Mouse (Mus musculus) large intestine, adult 2 months (tissue): ENCODE data around the gene Tent5a. TPM values are rescaled to one million over a fixed set of nuclear protein-coding genes. Genes with fewer than 3 reads are reported as not detected.

ENCODE experiments used
- DNase-seq: peaks from one replicate; pipeline ENCODE4 v3.0.0-alpha.2; 2012; ENCODE audit warnings: low read depth, low spot score
- WGBS: fragments of 180-500 bp; shearing (Covaris S2); methylation state at CpG from one replicate; pipeline ENCODE4 v1.1.7; 2018; 5-methylcytosine and 5-hydroxymethylcytosine counted together
- polyA plus RNA-seq: library from polyadenylated mRNA; depleted of rRNA; stranded (reverse); fragments of >200 nt; gene quantifications from 2 replicates; pipeline ENCODE4 v1.2.3, GENCODE M21; 2012; rRNA removed

The Tent5a gene
- polyA plus RNA-seq, 1 experiment: 9.9 TPM

DNA sequence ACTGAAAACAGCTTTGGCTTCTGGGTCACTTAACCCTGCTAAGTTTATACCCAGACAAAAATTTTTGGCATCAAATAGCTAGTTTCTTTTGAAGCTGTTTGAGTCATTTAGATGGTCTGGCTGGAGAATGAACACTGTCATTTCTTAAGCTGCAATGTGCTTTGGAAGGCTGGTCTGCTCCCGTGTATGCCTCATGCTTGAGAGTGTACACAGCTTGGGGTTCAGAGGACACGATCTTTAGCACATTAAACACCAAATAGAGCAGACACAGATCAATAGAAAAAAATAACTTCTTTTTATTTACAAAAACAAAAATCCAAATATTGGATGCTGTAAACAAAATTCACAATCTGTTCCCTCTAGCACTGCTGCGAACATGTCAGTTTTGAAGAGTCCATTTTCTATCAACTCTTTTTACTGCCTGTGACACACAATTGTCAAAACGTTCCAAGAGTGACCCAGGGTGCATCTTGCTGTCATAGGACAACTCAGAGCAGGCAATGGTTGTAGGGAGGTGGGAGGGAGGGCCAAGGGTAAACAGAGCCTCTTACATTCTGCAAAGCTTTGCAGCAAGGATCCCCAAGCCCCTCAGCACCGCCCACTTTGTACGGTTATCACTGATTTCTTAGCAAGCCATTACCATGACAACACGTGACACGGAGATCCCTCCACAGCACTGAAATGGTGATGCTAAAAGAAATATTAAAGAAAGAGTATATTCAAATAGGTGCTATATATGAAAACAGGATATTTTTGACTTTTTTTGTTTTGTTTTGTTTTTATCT is 6.8 kb downstream of the Tent5a start:
- DNase-seq: no peak
- WGBS: 78% methylated on average over 8 of the region's 8 CpGs

DNA sequence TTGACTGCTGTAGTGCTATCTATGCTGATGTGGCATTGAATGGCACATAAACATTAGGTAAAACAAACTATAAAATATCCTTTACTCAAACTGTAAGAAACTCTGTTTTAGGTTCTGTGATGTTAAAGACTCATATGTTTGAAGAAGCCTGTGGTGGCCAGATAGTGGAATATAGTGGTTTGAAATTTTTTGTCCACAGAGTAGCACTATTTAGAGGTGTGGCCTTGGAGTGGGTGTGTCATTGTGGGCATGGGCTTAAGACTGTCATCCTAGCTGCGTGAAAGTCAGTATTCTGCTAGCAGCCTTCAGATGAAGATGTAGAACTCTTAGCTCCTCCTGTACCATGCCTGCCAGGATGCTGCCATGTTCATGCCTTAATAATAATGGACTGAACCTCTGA is 11.0 kb downstream of the Tent5a start:
- no peak for DNase-seq
- WGBS: 26% methylated on average over 1 of the region's 1 CpGs

DNA sequence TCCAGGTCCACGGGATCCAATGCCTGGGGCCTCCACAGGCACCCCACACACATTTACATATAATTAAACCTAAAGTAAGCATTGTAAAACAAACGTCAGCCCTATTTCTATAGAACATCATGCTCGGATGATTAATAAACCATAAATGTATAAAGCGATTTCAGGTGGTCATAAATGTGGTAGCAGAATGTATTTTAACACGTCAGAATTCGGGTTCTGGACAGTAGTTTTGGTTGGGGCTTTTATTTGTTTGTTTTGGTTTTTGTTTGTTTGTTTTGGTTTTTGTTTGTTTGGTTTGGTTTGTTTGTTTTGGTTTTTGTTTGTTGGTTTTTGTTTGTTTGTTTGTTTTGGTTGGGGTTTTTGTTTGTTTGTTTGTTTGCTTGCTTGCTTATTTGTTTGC is 14.7 kb downstream of the Tent5a start, which contains the start of gene Gm11114:
Gene Gm11114 (plus strand): TSS at position 301 of the 400 bp plus-strand sequence.
- WGBS: 69% methylated on average over 6 of the region's 6 CpGs
- no peak for DNase-seq

DNA sequence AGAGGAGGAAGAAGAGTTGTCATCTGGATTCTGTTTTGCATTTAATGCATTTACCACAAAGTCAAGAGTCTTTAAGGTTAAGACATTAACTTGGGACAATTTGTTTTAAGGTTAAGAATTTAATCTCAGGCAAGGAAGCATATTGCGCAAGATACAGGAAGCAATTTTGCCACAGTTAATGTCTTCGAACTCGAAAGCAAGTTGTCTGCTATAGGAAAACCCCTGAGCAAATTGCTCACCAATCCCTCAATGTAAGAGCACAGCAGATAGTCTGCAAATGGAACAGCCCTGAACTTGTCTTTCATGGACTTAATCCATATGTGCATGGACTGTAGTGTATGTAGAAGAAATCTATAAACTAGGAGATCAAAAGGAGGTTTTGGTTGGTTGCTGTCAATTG is 23.8 kb downstream of the Tent5a start:
- 57% methylated on average over 3 of the region's 3 CpGs for WGBS
- DNase-seq: no peak

DNA sequence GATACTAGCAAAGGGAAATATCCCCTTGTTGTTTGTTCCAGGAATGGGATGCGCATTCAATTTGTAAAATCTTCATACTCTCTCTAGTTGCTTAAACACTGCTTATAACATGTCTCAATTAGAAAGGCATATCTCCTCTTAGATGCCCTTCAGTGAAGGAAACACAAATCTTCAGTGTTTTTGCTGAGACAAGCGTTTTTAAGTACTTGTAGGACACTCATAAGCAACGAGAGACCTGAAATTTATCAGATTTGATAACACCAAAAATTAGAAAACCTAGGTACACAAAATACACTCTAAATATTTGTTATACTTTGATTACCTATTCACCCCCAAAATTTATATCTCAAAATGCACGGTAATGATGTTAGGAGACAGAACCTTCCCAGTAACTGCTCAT is 24.3 kb downstream of the Tent5a start:
- 80% methylated on average over 4 of the region's 4 CpGs for WGBS
- DNase-seq: no peak

DNA sequence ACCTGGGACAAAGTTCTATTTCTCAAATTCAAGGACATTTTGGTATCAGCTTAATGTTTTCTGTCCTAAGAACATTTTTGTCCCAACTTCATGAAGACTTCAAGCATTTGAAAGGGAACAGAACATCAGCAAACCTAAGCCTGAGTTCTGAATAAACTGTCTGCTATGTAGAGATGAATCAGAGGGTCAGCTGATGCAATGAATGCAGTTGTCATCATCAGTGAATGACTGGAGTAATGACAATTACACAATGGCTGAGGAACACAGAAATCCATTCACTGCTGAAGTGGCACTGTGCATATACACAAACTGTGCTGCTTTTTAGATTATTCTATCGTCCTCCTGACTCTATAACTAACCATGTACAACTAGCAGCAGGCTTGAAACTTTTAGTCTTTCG is 53.0 kb downstream of the Tent5a start:
- no peak for DNase-seq

More for the DNA sequence above, 53.0 kb downstream of the Tent5a start:
- WGBS: 79% methylated on average over 2 of the region's 2 CpGs

Other genes with a start within 250 kb of the Tent5a start
- not detected in 2 replicates for gene Gm11114, start 14.6 kb downstream of the Tent5a start, polyA plus RNA-seq